Mouse (Mus musculus): ENCODE data around the gene Efs. TPM values are rescaled to one million over a fixed set of nuclear protein-coding genes. Genes with fewer than 3 reads are reported as not detected.

The Efs gene
- polyA plus RNA-seq, 1 experiment = 48.3 TPM

GRCm38 (mm10) chr14:54926401-54927158, 654 bp upstream of the Efs start:
- no peaks in the 10 kb centered on the region for H3K27me3 ChIP-seq (ENCODE audit: control insufficient read depth, insufficient read depth, low read length, poor library complexity, severe bottlenecking)
- TF ChIP-seq CTCF (IDR thresholded peaks at IDR 0.05; ENCODE audit: low read depth, low read length) (no peak), EP300 (IDR thresholded peaks at IDR 0.05; ENCODE audit: insufficient read depth, low read depth, low read length) (peak; percentile 43; the same call in 1 of the 2 replicates), POLR2A (IDR thresholded peaks at IDR 0.05; ENCODE audit: insufficient read depth, low read length) (no peak)
- H3K4me1 ChIP-seq (ENCODE audit: control insufficient read depth, insufficient read depth, low read length) = peaks cover 10% of the 10 kb centered on the region
- peak overlapping the region; percentile 89 for H3K9ac ChIP-seq (ENCODE audit: low read depth, poor library complexity, severe bottlenecking)
- no peaks in the 10 kb centered on the region for H3K36me3 ChIP-seq (ENCODE audit: control insufficient read depth, insufficient read depth, low read length, poor library complexity, severe bottlenecking)
- H3K27ac ChIP-seq (ENCODE audit: insufficient read depth, low read length) = peak overlapping the region; percentile 86
- H3K4me3 ChIP-seq (ENCODE audit: low read depth, low read length) = peak overlapping the region; percentile 69
- H3K9me3 ChIP-seq (replicated peaks; ENCODE audit: control insufficient read depth, insufficient read depth, low read length, poor library complexity, severe bottlenecking) = no peaks in the 10 kb centered on the region; the same call in 1 of the 2 replicates

- no peaks in the 10 kb centered on the region; the same call in 1 of the 2 replicates for H3K9me3 ChIP-seq (replicated peaks; ENCODE audit: control insufficient read depth, insufficient read depth, low read length, poor library complexity, severe bottlenecking)
- peaks cover 9% of the 10 kb centered on the region for H3K4me1 ChIP-seq (ENCODE audit: control insufficient read depth, insufficient read depth, low read length)
- peak overlapping the region; percentile 69 for H3K4me3 ChIP-seq (ENCODE audit: low read depth, low read length)
- H3K27ac ChIP-seq (ENCODE audit: insufficient read depth, low read length) = peak overlapping the region; percentile 86
- H3K27me3 ChIP-seq (ENCODE audit: control insufficient read depth, insufficient read depth, low read length, poor library complexity, severe bottlenecking) = no peaks in the 10 kb centered on the region
- H3K36me3 ChIP-seq (ENCODE audit: control insufficient read depth, insufficient read depth, low read length, poor library complexity, severe bottlenecking) = no peaks in the 10 kb centered on the region
- peak overlapping the region; percentile 89 for H3K9ac ChIP-seq (ENCODE audit: low read depth, poor library complexity, severe bottlenecking)
- TF ChIP-seq POLR2A (IDR thresholded peaks at IDR 0.05; ENCODE audit: insufficient read depth, low read length) = peak; percentile 60
- TF ChIP-seq CTCF (IDR thresholded peaks at IDR 0.05; ENCODE audit: low read depth, low read length) = no peak
- TF ChIP-seq EP300 (IDR thresholded peaks at IDR 0.05; ENCODE audit: insufficient read depth, low read depth, low read length) = 0 out of 2 replicates have a peak, but pooled peaks have one; percentile 22
Observed at GRCm38 (mm10) chr14:54924641-54925348, 1.1 kb downstream of the Efs start.

GRCm38 (mm10) chr14:54920076-54920685, 5.7 kb downstream of the Efs start:
- H3K27ac ChIP-seq (ENCODE audit: insufficient read depth, low read length) = no peak overlapping the region
- no peaks in the 10 kb centered on the region for H3K27me3 ChIP-seq (ENCODE audit: control insufficient read depth, insufficient read depth, low read length, poor library complexity, severe bottlenecking)
- no peaks in the 10 kb centered on the region; the same call in 1 of the 2 replicates for H3K9me3 ChIP-seq (replicated peaks; ENCODE audit: control insufficient read depth, insufficient read depth, low read length, poor library complexity, severe bottlenecking)
- H3K9ac ChIP-seq (ENCODE audit: low read depth, poor library complexity, severe bottlenecking) = no peak overlapping the region
- no peak for TF ChIP-seq CTCF (IDR thresholded peaks at IDR 0.05; ENCODE audit: low read depth, low read length)
- peaks cover 16% of the 10 kb centered on the region; the same call in 1 of the 2 replicates for H3K36me3 ChIP-seq (ENCODE audit: control insufficient read depth, insufficient read depth, low read length, poor library complexity, severe bottlenecking)
- H3K4me1 ChIP-seq (ENCODE audit: control insufficient read depth, insufficient read depth, low read length) = peaks cover 3% of the 10 kb centered on the region
- no peak overlapping the region for H3K4me3 ChIP-seq (ENCODE audit: low read depth, low read length)

- Histone ChIP-seq H3K36me3 (ENCODE audit: control insufficient read depth, insufficient read depth, low read length, poor library complexity, severe bottlenecking) (peaks cover 13% of the 10 kb centered on the region; the same call in 1 of the 2 replicates), H3K4me1 (ENCODE audit: control insufficient read depth, insufficient read depth, low read length) (peaks cover 3% of the 10 kb centered on the region), H3K27me3 (ENCODE audit: control insufficient read depth, insufficient read depth, low read length, poor library complexity, severe bottlenecking) (peaks cover 3% of the 10 kb centered on the region; the same call in 1 of the 2 replicates), H3K9ac (ENCODE audit: low read depth, poor library complexity, severe bottlenecking) (peak overlapping the region; percentile 85), H3K4me3 (ENCODE audit: low read depth, low read length) (peak overlapping the region; percentile 82), H3K27ac (ENCODE audit: insufficient read depth, low read length) (no peak overlapping the region), H3K9me3 (replicated peaks; ENCODE audit: control insufficient read depth, insufficient read depth, low read length, poor library complexity, severe bottlenecking) (no peaks in the 10 kb centered on the region)
- TF ChIP-seq POLR2A (IDR thresholded peaks at IDR 0.05; ENCODE audit: insufficient read depth, low read length) = no peak
- TF ChIP-seq EP300 (IDR thresholded peaks at IDR 0.05; ENCODE audit: insufficient read depth, low read depth, low read length) = no peak
- TF ChIP-seq CTCF (IDR thresholded peaks at IDR 0.05; ENCODE audit: low read depth, low read length) = no peak
Observed at GRCm38 (mm10) chr14:54913343-54913742, 12.6 kb downstream of the Efs start.

GRCm38 (mm10) chr14:54912886-54913285, 13.0 kb downstream of the Efs start, which contains the start of gene Slc22a17:
Slc22a17 (minus strand) TSS chr14:54913132.
- TF ChIP-seq EP300 (IDR thresholded peaks at IDR 0.05; ENCODE audit: insufficient read depth, low read depth, low read length) = no peak
- TF ChIP-seq POLR2A (IDR thresholded peaks at IDR 0.05; ENCODE audit: insufficient read depth, low read length) = peak; percentile 74
- Histone ChIP-seq H3K4me1 (ENCODE audit: control insufficient read depth, insufficient read depth, low read length) (peaks cover 3% of the 10 kb centered on the region), H3K27me3 (ENCODE audit: control insufficient read depth, insufficient read depth, low read length, poor library complexity, severe bottlenecking) (peaks cover 3% of the 10 kb centered on the region; the same call in 1 of the 2 replicates), H3K9ac (ENCODE audit: low read depth, poor library complexity, severe bottlenecking) (peak within 1 kb of the TSS; percentile 85), H3K4me3 (ENCODE audit: low read depth, low read length) (peak within 1 kb of the TSS; percentile 82), H3K9me3 (replicated peaks; ENCODE audit: control insufficient read depth, insufficient read depth, low read length, poor library complexity, severe bottlenecking) (no peaks in the 10 kb centered on the region), H3K36me3 (ENCODE audit: control insufficient read depth, insufficient read depth, low read length, poor library complexity, severe bottlenecking) (peaks cover 11% of the 10 kb centered on the region; the same call in 1 of the 2 replicates), H3K27ac (ENCODE audit: insufficient read depth, low read length) (no peak within 1 kb of the TSS)
